Mouse (Mus musculus): ENCODE measurements around the gene Cdc26.

Gene Cdc26

DNA sequence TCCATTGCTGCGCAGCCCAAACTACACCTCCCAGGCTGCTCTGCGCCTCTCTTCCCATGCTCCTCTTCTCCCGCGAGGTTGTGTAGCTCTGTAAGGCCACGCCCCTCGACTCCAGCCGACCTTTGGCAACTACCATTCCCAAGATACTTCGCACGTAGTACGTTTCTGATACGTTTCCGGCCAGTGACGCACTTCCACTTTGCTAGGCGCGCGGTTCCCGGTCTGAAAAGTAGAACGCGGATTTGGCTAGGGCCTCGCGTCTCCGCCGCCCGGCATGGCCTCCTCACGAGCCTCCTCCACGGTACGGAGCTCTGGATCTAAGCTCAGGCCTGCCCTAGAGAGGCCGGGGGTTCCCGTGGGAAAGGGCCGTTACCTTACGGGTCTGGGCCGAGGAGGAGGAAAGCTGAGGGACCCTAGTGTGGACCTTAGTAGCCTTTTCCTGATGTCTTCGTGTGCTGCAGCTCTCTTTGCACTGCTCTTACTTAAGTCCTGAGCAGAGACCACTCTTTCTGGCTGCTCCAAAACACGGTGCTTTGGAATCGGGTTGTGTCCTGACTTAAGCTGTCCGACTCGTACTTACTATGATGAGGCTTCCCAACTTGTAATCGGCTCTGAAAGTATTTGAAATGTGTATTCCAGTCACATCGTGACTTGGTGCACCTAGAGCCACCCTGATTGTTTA is at the start of gene Cdc26, which contains the start of gene Prpf4:
Cdc26 (minus strand) TSS at position 42 of the 682 bp plus-strand sequence.
Prpf4 (plus strand) TSS at position 197 of the 682 bp plus-strand sequence.
- DNase-seq (ENCODE audit: low spot score): peak; percentile 91

GRCm38 (mm10) chr4:62454995-62455394 is 46.6 kb upstream of the Cdc26 start:
- no peak for DNase-seq (ENCODE audit: low spot score)

DNA sequence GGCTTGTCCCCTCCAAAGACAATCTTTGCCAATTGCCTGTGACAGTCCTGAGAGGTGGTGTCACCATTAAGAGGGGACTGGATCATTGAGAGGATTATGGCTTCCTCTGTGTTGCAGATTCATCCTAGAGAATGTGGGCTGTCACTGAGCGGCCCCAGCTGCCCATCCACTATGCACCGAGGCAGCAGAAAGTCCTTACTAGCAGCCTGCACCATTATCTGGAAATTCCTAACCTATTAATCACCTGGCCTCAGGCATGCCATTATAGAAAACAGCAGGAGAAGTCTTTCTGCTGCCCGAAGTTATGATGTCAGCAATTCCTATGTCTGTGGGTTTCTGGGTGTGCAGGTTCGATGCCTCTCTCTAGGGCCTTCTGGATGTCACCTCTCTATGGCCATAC is 32.5 kb upstream of the Cdc26 start:
- DNase-seq (ENCODE audit: low spot score): no peak

DNA sequence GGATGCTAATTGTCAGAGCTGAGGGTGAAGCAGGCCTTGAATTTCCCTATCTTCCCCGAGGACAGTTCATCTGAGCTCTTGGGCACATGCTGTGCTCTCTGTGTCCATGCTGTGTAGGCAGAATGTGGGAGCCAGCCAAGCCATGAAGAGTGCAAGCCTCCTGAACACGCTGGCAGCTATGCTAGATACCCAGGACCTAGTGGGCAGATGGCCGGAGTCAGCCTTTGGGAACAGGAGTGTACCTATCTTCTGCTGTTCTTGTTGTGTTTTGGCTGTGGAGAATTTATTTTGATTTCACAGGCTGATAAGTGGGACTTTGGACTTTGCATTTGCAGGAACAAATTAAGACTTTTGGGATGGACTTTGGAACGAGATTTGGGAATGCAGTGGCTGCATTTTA is 32.1 kb upstream of the Cdc26 start:
- no peak for DNase-seq (ENCODE audit: low spot score)

DNA sequence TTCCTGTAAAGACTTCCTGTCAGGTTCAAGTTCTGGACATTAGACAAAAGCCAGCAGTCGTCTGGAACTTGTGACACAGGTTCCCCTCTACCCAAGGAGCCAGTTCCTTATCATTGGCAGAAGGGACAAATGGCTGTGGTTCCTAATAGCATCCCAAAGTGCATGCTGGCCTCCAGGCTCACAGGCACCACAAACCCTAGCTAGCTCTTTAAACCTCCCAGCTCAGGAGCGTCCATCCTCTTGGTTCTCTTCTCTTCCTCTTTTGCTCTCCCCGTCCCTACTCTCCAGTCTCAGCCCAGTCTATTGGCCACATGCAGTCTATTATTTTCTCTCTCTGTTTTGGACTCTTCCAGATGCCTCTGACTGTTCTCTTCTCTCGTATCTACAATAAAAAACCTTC is 31.4 kb upstream of the Cdc26 start:
- DNase-seq (ENCODE audit: low spot score): no peak

DNA sequence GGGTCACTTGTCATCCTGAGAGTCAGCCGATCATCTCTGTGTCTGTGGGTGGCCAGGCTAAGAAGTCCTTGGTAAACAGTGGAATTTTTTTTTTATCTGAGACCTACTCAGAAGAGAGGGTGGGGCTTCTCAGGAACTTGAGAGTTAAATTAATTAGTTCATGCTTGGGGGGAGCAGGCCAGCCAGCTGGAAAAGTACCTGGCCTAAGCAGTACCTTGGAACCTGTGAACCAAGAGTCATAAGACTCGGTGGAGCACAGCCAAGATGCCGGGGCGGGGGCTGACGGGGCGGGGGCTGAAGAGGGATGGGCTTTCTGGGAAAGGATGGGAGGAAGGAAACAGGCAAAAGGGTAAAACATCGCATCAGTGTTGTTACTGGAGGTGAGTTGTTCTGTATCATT is 29.4 kb upstream of the Cdc26 start:
- DNase-seq (ENCODE audit: low spot score): no peak

DNA sequence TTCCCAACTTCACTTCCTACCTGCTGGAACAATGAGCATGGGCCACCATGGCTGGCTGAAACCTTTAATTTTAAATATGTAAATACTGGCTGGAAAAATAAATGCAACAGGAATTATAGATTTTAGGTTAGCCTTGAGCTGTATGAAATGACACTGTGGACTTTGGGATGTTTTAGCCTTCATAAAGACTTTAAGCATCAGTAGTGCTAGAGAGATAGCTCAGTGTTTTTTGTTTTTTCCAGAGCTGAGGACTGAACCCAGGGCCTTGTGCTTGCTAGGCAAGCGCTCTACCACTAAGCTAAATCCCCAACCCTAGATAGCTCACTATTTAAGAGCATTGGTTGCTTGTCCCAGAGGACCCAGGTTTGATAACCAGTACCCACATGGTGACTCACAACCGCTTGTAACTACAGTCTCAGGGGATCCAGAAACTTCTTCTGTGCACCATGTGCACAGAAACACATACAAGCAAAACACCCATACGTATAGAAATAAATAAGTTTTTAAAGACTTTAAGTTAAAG is 28.9 kb upstream of the Cdc26 start:
- DNase-seq (ENCODE audit: low spot score): no peak

- DNase-seq (ENCODE audit: low spot score): no peak
Measured at GRCm38 (mm10) chr4:62435081-62435480, 26.6 kb upstream of the Cdc26 start, which contains the start of gene Rnf183. Gene Rnf183 (minus strand): TSS chr4:62435252.

GRCm38 (mm10) chr4:62433939-62434870 is 25.8 kb upstream of the Cdc26 start:
- no peak for DNase-seq (ENCODE audit: low spot score)

DNA sequence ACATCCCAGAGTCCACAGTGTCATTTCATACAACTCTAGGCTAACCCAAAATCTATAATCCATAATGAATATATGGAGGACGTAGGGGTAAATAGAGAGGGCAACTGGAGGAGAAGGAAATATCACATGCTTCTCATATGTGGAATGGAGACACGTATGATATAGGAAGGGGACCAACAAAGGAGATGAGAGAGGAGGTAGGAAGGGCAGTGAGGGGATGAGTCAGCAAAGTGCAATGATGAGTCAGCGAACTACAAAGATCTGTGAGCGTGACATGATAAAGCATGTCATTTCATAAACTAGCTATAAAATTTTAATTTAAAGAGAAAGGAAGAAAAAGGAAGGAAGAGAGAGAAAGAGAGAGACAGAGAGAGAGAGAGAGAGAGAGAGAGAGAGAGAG is 23.1 kb upstream of the Cdc26 start:
- peak; percentile 34 for DNase-seq (ENCODE audit: low spot score)

GRCm38 (mm10) chr4:62430678-62431077 is 22.2 kb upstream of the Cdc26 start:
- DNase-seq (ENCODE audit: low spot score): no peak

GRCm38 (mm10) chr4:62429616-62430015 is 21.2 kb upstream of the Cdc26 start:
- DNase-seq (ENCODE audit: low spot score): no peak

GRCm38 (mm10) chr4:62427978-62428758 is 19.7 kb upstream of the Cdc26 start:
- DNase-seq (ENCODE audit: low spot score): no peak

DNA sequence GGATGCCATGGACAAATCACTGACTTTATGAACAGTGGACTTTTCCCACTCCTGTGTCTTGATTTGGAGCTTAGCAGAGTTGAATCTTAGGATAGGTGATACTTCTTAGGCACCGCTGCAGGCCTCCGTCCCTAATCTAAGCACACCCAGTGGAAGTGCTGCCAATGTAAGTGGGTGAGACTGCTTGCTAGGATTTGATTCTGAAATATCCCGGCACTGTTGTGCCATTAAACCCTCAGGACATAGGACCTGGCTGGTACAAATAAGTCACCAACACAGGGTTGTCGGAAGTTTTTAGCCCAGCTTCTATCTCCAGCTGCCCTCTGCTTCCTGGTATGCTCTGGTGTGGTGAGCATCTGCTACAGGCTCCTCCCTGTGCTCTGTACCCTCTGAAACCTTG is 17.4 kb upstream of the Cdc26 start:
- DNase-seq (ENCODE audit: low spot score): no peak

DNA sequence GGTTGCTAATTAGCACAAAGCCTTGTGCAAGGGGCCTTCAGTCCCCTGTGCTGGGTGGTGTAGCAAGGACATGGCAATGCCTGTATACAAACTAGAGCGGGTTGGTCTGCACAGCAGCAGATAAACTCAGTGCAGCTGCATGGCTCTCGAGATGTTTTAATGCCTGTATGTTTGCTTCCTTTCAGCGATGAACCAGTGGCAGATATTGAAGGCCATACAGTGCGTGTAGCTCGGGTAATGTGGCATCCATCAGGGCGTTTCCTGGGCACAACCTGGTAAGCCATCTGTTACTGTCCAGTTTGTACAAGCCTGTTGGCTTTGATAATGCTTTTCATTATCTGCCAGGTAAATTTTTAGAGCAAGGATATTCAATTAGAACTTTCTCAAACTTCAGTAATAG is 10.6 kb upstream of the Cdc26 start:
- DNase-seq (ENCODE audit: low spot score): no peak

DNA sequence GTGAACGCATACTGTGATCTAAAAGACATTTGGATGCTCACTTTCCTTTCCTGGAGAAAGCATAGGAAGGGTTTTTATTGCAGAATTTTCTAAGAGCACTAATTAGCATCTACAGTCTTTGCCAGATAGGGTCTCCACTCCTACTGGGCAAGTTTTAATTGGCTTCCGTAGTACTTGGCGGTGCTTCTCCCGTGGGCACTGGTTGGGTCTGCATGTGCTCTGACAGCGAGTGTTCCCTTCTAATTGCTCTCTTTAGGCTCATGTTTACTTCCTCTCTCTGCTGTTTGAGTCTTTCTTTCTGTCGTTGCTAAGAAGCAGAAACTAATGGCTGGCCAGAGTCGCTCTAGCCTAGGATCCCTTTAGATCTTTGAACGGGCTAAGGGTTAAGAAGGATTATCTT is 10.0 kb upstream of the Cdc26 start:
- DNase-seq (ENCODE audit: low spot score): no peak

DNA sequence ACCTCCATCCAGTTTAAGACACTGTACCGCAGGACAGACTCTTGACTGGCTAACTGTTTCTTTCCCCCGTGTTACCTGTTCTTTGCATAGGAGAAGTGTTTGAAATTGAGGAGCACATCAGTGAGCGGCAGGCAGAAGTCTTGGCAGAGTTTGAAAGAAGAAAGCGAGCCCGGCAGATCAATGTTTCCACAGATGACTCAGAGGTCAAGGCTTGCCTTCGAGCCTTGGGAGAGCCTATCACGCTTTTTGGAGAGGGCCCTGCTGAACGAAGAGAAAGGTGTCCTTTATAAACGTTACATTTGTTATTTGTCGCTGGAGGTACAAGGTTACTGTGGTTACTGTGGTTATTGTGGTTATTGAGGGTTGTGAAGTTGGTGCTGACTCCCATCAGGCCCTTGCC is 3.2 kb upstream of the Cdc26 start:
- no peak for DNase-seq (ENCODE audit: low spot score)

DNA sequence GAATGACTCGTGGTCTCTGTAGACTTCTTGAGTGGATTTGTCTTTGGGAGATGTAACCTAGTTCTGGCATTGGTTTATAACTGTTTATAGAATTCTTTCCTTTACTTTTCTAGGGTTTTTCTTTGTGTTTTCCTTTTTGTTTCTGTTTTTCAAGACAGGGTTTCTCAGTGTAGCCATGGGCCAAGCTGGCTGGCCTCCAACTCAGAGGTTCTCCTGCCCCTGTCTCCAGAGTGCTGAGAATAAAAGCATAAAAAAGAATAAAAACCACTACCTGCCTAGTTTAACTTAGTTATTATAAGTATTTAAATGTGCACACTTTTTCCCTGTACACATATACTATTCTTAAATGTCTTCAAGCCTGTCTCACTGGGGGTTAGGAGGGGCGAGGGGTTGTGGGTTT is 1.9 kb upstream of the Cdc26 start:
- no peak for DNase-seq (ENCODE audit: low spot score)

DNA sequence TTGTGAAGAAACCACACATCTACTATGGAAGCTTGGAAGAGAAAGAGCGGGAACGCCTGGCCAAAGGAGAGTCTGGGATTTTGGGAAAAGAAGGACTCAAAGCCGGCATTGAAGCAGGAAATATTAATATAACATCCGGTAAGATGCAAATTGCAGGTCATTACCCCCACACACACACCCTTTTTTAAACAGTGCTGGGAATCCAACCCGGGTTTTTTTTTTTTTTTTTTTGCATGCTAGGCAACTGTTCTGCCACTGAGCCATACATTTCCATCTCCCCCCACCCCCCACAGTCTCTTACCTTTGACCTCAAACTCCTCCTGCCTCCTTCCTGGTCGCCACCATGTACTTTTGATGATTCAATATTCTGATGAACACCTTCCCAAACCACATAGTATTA is 1.2 kb upstream of the Cdc26 start:
- no peak for DNase-seq (ENCODE audit: low spot score)

DNA sequence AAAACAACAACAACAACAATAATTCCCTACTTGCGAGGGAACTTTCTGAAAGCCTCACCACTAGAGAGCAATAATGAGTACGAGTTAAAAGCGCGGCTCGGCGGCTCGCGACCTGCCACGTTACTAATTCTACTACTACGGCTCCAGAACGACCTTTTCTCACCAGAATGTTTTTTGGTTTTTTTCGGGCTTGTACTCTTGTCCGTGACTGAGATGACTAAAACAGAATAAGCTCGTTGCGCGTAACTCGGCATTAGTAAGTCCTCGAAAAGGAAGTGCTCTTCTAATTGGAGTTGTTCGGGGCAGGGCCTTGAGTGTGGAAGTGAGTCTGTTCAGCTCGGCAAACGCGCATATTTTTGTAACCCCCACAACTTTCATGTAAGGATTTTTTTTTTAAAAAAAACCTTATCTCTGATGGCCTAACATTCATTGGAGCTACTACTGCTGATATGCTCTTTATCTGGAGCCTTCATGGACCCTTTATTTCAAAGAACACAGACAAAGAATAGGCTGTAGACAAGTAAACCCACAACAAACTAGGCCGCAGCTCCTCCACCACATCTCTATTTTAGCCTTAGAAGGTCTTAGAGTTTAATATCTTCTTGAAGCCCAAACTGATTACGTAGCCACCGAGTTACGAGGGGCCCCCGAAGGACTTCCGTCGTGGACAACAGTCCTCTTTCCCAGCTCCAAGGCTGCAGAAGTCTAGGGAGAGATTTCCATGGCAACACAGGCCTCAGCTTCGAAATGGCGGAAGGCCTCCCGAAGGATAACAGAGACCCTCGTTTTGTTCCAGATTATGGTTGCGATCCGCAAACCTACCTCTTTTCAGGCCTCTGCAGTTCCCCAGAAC is 486 bp downstream of the Cdc26 start:
- peak; percentile 55 for DNase-seq (ENCODE audit: low spot score)

GRCm38 (mm10) chr4:62406133-62406532 is 2.3 kb downstream of the Cdc26 start:
- DNase-seq (ENCODE audit: low spot score): no peak

All from spleen, adult 12 weeks (tissue).